Mouse (Mus musculus) 416B (cell line): ENCODE measurements around the gene Rhebl1.
A peak's percentile ranks its signal among the peaks of the same experiment; 100 is the strongest.
"Not testable (repeated sequence)": the region's sequence is repeated elsewhere in the genome, so short reads cannot be mapped to it uniquely, and the experiment has no call there.

ENCODE experiments used
- DNase-seq: peaks from one replicate; pipeline ENCODE4 v3.0.0; 2011; ENCODE audit warnings: low read depth

Rhebl1 gene

GRCm38 (mm10) chr15:98893940-98894745 is at the start of gene Rhebl1:
TSS of gene Rhebl1 (minus strand) at chr15:98894540.
- no peak for DNase-seq

- no peak for DNase-seq
Observed at GRCm38 (mm10) chr15:98943133-98943532, 48.8 kb upstream of the Rhebl1 start.

- DNase-seq, result no peak
Observed at GRCm38 (mm10) chr15:98942081-98942480, 47.7 kb upstream of the Rhebl1 start.

GRCm38 (mm10) chr15:98941539-98941938 is 47.2 kb upstream of the Rhebl1 start:
- DNase-seq, result peak; percentile 58

- no peak for DNase-seq
Observed at GRCm38 (mm10) chr15:98940816-98941215, 46.5 kb upstream of the Rhebl1 start.

- DNase-seq, result peak; percentile 90
Observed at GRCm38 (mm10) chr15:98934217-98934839, 40.0 kb upstream of the Rhebl1 start, which contains the start of gene Tuba1b. TSS of gene Tuba1b (minus strand) at chr15:98934565.

GRCm38 (mm10) chr15:98933833-98934216 is 39.5 kb upstream of the Rhebl1 start:
- DNase-seq, result peak; percentile 95

- DNase-seq, result peak; percentile 57
Observed at GRCm38 (mm10) chr15:98933004-98933671, 38.8 kb upstream of the Rhebl1 start.

GRCm38 (mm10) chr15:98930998-98931397 is 36.7 kb upstream of the Rhebl1 start:
- DNase-seq, result no peak

GRCm38 (mm10) chr15:98930017-98930734 is 35.8 kb upstream of the Rhebl1 start:
- DNase-seq, result peak; percentile 69

GRCm38 (mm10) chr15:98928598-98929240 is 34.4 kb upstream of the Rhebl1 start:
- peak; percentile 87 for DNase-seq

- DNase-seq, result peak; percentile 40
Observed at GRCm38 (mm10) chr15:98927566-98927965, 33.2 kb upstream of the Rhebl1 start.

GRCm38 (mm10) chr15:98924682-98925081 is 30.3 kb upstream of the Rhebl1 start:
- DNase-seq, result no peak

GRCm38 (mm10) chr15:98923031-98923537 is 28.7 kb upstream of the Rhebl1 start:
- no peak for DNase-seq

GRCm38 (mm10) chr15:98922581-98922980 is 28.2 kb upstream of the Rhebl1 start:
- DNase-seq, result no peak

- no peak for DNase-seq
Observed at GRCm38 (mm10) chr15:98921510-98921909, 27.2 kb upstream of the Rhebl1 start.

GRCm38 (mm10) chr15:98918499-98918895 is 24.2 kb upstream of the Rhebl1 start:
- DNase-seq, result not testable (repeated sequence)

- DNase-seq, result peak; percentile 100
Observed at GRCm38 (mm10) chr15:98917538-98918498, 23.5 kb upstream of the Rhebl1 start, which contains the start of gene Lmbr1l. TSS of gene Lmbr1l (minus strand) at chr15:98918231.

GRCm38 (mm10) chr15:98917091-98917490 is 22.8 kb upstream of the Rhebl1 start:
- DNase-seq, result peak; percentile 52

- DNase-seq, result no peak
Observed at GRCm38 (mm10) chr15:98916016-98916415, 21.7 kb upstream of the Rhebl1 start.
